18 mouse cellular contexts compared by ENCODE assay signal in genomic region chr2:120059466-120059865, GRCm38 (mm10). TPM values are rescaled to one million over a fixed set of nuclear protein-coding genes. Genes with fewer than 3 reads are reported as not detected.
DNase-seq lines count a peak whose midpoint lies in the region; ATAC-seq and TF ChIP-seq lines count a peak whose summit lies in the region.
"Had no signal": no experiment of that assay in that cellular context is flagged by ENCODE, and none has a peak within 500 bp of the region (broad histone marks: within the 10 kb centered on the region; RNA-seq: fewer than 3 reads in every experiment).

No protein-coding gene starts in this region.

- no peaks in the 10 kb centered on the region for H3K79me2 ChIP-seq in heart, adult 2 months (replicated peaks; ENCODE audit: control insufficient read depth, insufficient read depth, low read length)

- WGBS in lung, embryonic 15.5 days, result 57% methylated on average over 3 of the region's 3 CpGs
- WGBS in heart, adult 2 months, result 82% methylated on average over 3 of the region's 3 CpGs

- peaks cover 42% of the 10 kb centered on the region for H3K4me1 ChIP-seq in brown adipose tissue, adult 24 weeks (ENCODE audit: control insufficient read depth, insufficient read depth, insufficient read length, low read length)
- H3K4me1 ChIP-seq in lung, embryonic 15.5 days, result peaks cover 26% of the 10 kb centered on the region
- H3K4me1 ChIP-seq in heart, adult 2 months (ENCODE audit: control insufficient read depth, insufficient read depth, low read length), result peaks cover 11% of the 10 kb centered on the region
- H3K4me1 ChIP-seq: forebrain, embryonic 15.5 days; hindbrain, embryonic 13.5 days had no signal

- peak overlapping the region; percentile 11; the same call in 1 of the 2 replicates for H3K4me2 ChIP-seq in lung, embryonic 15.5 days
- H3K4me2 ChIP-seq: embryonic facial prominence, embryonic 15.5 days; forebrain, embryonic 15.5 days; heart, embryonic 13.5 days; hindbrain, embryonic 13.5 days had no signal

- DNase-seq in gastrocnemius, adult 2 months, result no peak
- DNase-seq in gastrocnemius, adult 8-10 months (ENCODE audit: low spot score in 2 of 2), result no peak
- peak; percentile 61 for DNase-seq in lung, postnatal 36 days
- no peak for DNase-seq in heart, adult 2 months
- DNase-seq: B cell, adult 2 months; cerebellum, adult 18-20 months; cerebellum, adult 9-11 months; cerebellum, postnatal 36 days; gastrocnemius, postnatal 14 days had no signal

- no peaks in the 10 kb centered on the region for H3K27me3 ChIP-seq in lung, embryonic 15.5 days
- no peaks in the 10 kb centered on the region for H3K27me3 ChIP-seq in heart, adult 2 months (ENCODE audit: control insufficient read depth, insufficient read depth, low read length)
- H3K27me3 ChIP-seq: embryonic facial prominence, embryonic 15.5 days; forebrain, embryonic 15.5 days; hindbrain, embryonic 13.5 days had no signal

- H3K36me3 ChIP-seq in lung, embryonic 15.5 days, result no peaks in the 10 kb centered on the region
- H3K36me3 ChIP-seq in heart, adult 2 months (ENCODE audit: control insufficient read depth, insufficient read depth, low read length), result no peaks in the 10 kb centered on the region
- H3K36me3 ChIP-seq: embryonic facial prominence, embryonic 15.5 days; forebrain, embryonic 15.5 days; heart, embryonic 13.5 days; hindbrain, embryonic 13.5 days had no signal

- ATAC-seq in lung, embryonic 15.5 days (ENCODE audit: borderline replicate concordance, extremely low read depth, low FRiP score, low TSS enrichment), result no peak
- no peak for ATAC-seq in activated CD4-positive, CD25-positive, alpha-beta regulatory T cell, adult 4 months
- ATAC-seq: forebrain, embryonic 15.5 days; hindbrain, postnatal 0 days had no signal

- no peak for TF ChIP-seq POLR2A in heart, adult 2 months (IDR thresholded peaks at IDR 0.05; ENCODE audit: insufficient read depth, low read depth, low read length)

- H3K9me3 ChIP-seq in lung, embryonic 15.5 days, result no peaks in the 10 kb centered on the region
- H3K9me3 ChIP-seq: embryonic facial prominence, embryonic 15.5 days; forebrain, embryonic 15.5 days; heart, embryonic 13.5 days; hindbrain, embryonic 13.5 days had no signal

- TF ChIP-seq CTCF in gastrocnemius, adult 2 months (IDR thresholded peaks at IDR 0.05), result no peak
- TF ChIP-seq CTCF in heart, adult 2 months (IDR thresholded peaks at IDR 0.05), result no peak

- H3K27ac ChIP-seq in gastrocnemius, adult 2 months, result peak overlapping the region; percentile 73; the same call in 1 of the 2 replicates
- H3K27ac ChIP-seq in brown adipose tissue, adult 24 weeks (replicated peaks; ENCODE audit: low read depth, low read length), result peak overlapping the region; percentile 75
- peak overlapping the region; percentile 85 for H3K27ac ChIP-seq in lung, embryonic 15.5 days
- no peak overlapping the region for H3K27ac ChIP-seq in heart, adult 2 months
- H3K27ac ChIP-seq: embryonic facial prominence, embryonic 15.5 days; forebrain, embryonic 15.5 days; heart, embryonic 13.5 days; hindbrain, embryonic 13.5 days; hindbrain, postnatal 0 days had no signal

- TF ChIP-seq EP300 in heart, adult 2 months (IDR thresholded peaks at IDR 0.05; ENCODE audit: insufficient read depth, low read depth, low read length), result no peak

- intact Hi-C loops in gastrocnemius, adult 2 months (cut with DNase I), result no loop called here
- intact Hi-C loops in heart, adult 2 months (cut with DNase I), result no loop called here

- no peak overlapping the region for H3K4me3 ChIP-seq in gastrocnemius, adult 2 months
- H3K4me3 ChIP-seq in brown adipose tissue, adult 24 weeks (ENCODE audit: insufficient read depth, low read depth, low read length), result no peak overlapping the region
- no peak overlapping the region for H3K4me3 ChIP-seq in lung, embryonic 15.5 days
- H3K4me3 ChIP-seq in heart, adult 2 months, result no peak overlapping the region
- H3K4me3 ChIP-seq: embryonic facial prominence, embryonic 15.5 days; erythroblast, embryonic 14.5 days; forebrain, embryonic 15.5 days; heart, embryonic 13.5 days; hindbrain, embryonic 13.5 days had no signal

- H3K9ac ChIP-seq in lung, embryonic 15.5 days, result no peak overlapping the region
- H3K9ac ChIP-seq in heart, adult 2 months (ENCODE audit: low read depth, low read length), result no peak overlapping the region
- H3K9ac ChIP-seq: embryonic facial prominence, embryonic 15.5 days; forebrain, embryonic 15.5 days; heart, embryonic 13.5 days; hindbrain, embryonic 13.5 days had no signal

RNA-seq across cellular contexts. Expression of gene Pla2g4b, which starts 26.2 kb away (rescaled TPM):
- 1 to 10 TPM in 1 of 2 experiments, under 1 TPM in 1; 0.99 to 1.7 TPM for total RNA-seq in gastrocnemius, adult 2 months (2021)
- total RNA-seq in gastrocnemius, adult 8-10 months (2022), result 1 to 10 TPM in 3 of 4 experiments, under 1 TPM in 1; 0.11 to 1.6 (median 1.1) TPM
- polyA plus RNA-seq in brown adipose tissue, adult 24 weeks (2012; ENCODE audit: insufficient read depth, insufficient read length, missing spikeins), result 0.88 TPM in 1 of 2 replicates, not detected in the other
- 1.0 and 1.3 TPM in 2 replicates for polyA plus RNA-seq in lung, embryonic 15.5 days (2015; fragmentation: Nextera tagmentation; extraction: Ambion mirVana)
- polyA plus RNA-seq in activated CD4-positive, CD25-positive, alpha-beta regulatory T cell, adult 4 months (2017; shearing (Covaris generic)), result 1 to 10 TPM; 1.7 to 2.3 TPM
- total RNA-seq in heart, adult 2 months (2021), result 1 to 10 TPM; 1.6 to 1.9 TPM
- polyA plus RNA-seq in heart, adult 2 months (2012; rRNA removed), result 3.3 and 4.1 TPM in 2 replicates

RNA-seq across cellular contexts. Expression of gene Gm28042, which starts 32.2 kb away (rescaled TPM):
- 1 to 10 TPM in 1 of 2 experiments, under 1 TPM in 1; 0.77 to 1.5 TPM for total RNA-seq in gastrocnemius, adult 2 months (2021)
- 1 to 10 TPM in 1 of 4 experiments, under 1 TPM in 2, not detected in 1; 0.22 to 1.1 (median 0.74) TPM for total RNA-seq in gastrocnemius, adult 8-10 months (2022)
- 0.54 TPM in 1 of 2 replicates, not detected in the other for polyA plus RNA-seq in brown adipose tissue, adult 24 weeks (2012; ENCODE audit: insufficient read depth, insufficient read length, missing spikeins)
- polyA plus RNA-seq in lung, embryonic 15.5 days (2015; fragmentation: Nextera tagmentation; extraction: Ambion mirVana), result 2.1 and 3.1 TPM in 2 replicates
- 1 to 10 TPM in 1 of 2 experiments, under 1 TPM in 1; 0.93 to 2.2 TPM for polyA plus RNA-seq in activated CD4-positive, CD25-positive, alpha-beta regulatory T cell, adult 4 months (2017; shearing (Covaris generic))
- under 1 TPM; 0.55 to 0.77 TPM for total RNA-seq in heart, adult 2 months (2021)
- polyA plus RNA-seq in heart, adult 2 months (2012; rRNA removed), result 2.2 and 6.2 TPM in 2 replicates

RNA-seq across cellular contexts. Expression of gene Jmjd7, which starts 32.2 kb away (rescaled TPM):
- 1 to 10 TPM; 1.6 to 2.4 TPM for total RNA-seq in gastrocnemius, adult 2 months (2021)
- total RNA-seq in gastrocnemius, adult 8-10 months (2022), result 1 to 10 TPM; 1.8 to 3.0 (median 2.4) TPM
- polyA plus RNA-seq in brown adipose tissue, adult 24 weeks (2012; ENCODE audit: insufficient read depth, insufficient read length, missing spikeins), result 4.8 and 9.3 TPM in 2 replicates
- 20.0 and 21.2 TPM in 2 replicates for polyA plus RNA-seq in lung, embryonic 15.5 days (2015; fragmentation: Nextera tagmentation; extraction: Ambion mirVana)
- polyA plus RNA-seq in activated CD4-positive, CD25-positive, alpha-beta regulatory T cell, adult 4 months (2017; shearing (Covaris generic)), result 10 to 100 TPM; 19.2 to 24.2 TPM
- 1 to 10 TPM; 6.3 to 7.4 TPM for total RNA-seq in heart, adult 2 months (2021)
- polyA plus RNA-seq in heart, adult 2 months (2012; rRNA removed), result 6.4 and 14.6 TPM in 2 replicates
